Comparison of ENCODE assay signal across 9 mouse cellular contexts in the genomic region with DNA sequence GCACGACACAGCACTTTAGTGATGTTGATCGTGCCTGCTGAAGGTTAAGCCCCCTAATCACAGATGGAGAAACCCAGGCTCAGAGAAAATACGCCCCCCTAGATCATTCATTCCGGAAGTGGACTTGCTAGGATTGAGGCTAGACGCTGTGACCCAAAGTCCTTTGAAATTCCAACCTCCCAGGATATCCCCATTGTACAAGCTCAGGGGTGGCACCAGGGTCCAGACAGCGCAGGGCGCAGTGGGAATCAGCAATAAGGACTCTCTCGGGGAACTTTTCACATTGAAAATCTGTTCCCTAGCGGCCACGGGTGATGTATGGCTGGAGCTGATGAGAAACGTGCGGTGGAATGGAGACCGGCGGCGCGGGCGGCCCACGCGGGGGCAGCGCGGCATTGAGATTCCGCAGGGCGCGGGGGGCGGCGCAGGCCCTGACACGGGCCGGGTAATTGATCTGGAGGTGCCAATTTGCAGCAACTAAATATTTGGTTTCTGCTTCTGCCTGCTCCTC. TPM values are rescaled to one million over a fixed set of nuclear protein-coding genes. Genes with fewer than 3 reads are reported as not detected.
DNase-seq lines count a peak whose midpoint lies in the region; ATAC-seq and TF ChIP-seq lines count a peak whose summit lies in the region.
"Had no signal": no experiment of that assay in that cellular context is flagged by ENCODE, and none has a peak within 500 bp of the region (broad histone marks: within the 10 kb centered on the region; RNA-seq: fewer than 3 reads in every experiment).

No protein-coding gene starts in this region.

- TF ChIP-seq CTCF in cortical plate, adult 2 months (IDR thresholded peaks at IDR 0.05; ENCODE audit: extremely low read depth, insufficient read depth, low read length) = no peak

- H3K4me3 ChIP-seq in heart, embryonic 12.5 days = peak overlapping the region; percentile 44
- peak overlapping the region; percentile 10; the same call in 1 of the 2 replicates for H3K4me3 ChIP-seq in cortical plate, adult 2 months (ENCODE audit: insufficient read depth, low read length)
- H3K4me3 ChIP-seq in hindbrain, embryonic 14.5 days (replicated peaks; ENCODE audit: low read length) = peak overlapping the region; percentile 12
- peak overlapping the region; percentile 28 for H3K4me3 ChIP-seq in midbrain, embryonic 14.5 days (replicated peaks; ENCODE audit: low read depth, low read length)

- no peak for DNase-seq in heart, adult 18-20 months
- no peak for DNase-seq in hindbrain, embryonic 14.5 days (ENCODE audit: low spot score)
- peak; percentile 58 for DNase-seq in midbrain, embryonic 14.5 days
- no peak for DNase-seq in thymus, postnatal 0 days (ENCODE audit: low spot score)
- no peak for DNase-seq in urinary bladder, adult 18-20 months (ENCODE audit: low spot score in 2 of 2)
- DNase-seq in cerebellum, adult 9-11 months = no peak

- peak overlapping the region; percentile 61 for H3K9ac ChIP-seq in heart, embryonic 12.5 days
- peak overlapping the region; percentile 9 for H3K9ac ChIP-seq in hindbrain, embryonic 14.5 days
- H3K9ac ChIP-seq in midbrain, embryonic 14.5 days (replicated peaks; ENCODE audit: low read length) = no peak overlapping the region; the same call in 1 of the 2 replicates

- no peak for ATAC-seq in heart, embryonic 12.5 days (ENCODE audit: insufficient number of reproducible peaks, low FRiP score)
- ATAC-seq in hindbrain, embryonic 14.5 days (ENCODE audit: low FRiP score) = no peak
- ATAC-seq in midbrain, embryonic 14.5 days (ENCODE audit: low FRiP score, low TSS enrichment) = no peak

- no peak for TF ChIP-seq POLR2A in cortical plate, adult 2 months (IDR thresholded peaks at IDR 0.05; ENCODE audit: extremely low read depth, insufficient read depth, low read length)

- 9% methylated on average over 28 of the region's 28 CpGs for WGBS in heart, embryonic 12.5 days
- 4% methylated on average over 28 of the region's 28 CpGs for WGBS in hindbrain, embryonic 14.5 days
- WGBS in midbrain, embryonic 14.5 days = 2% methylated on average over 28 of the region's 28 CpGs

- peaks cover 10% of the 10 kb centered on the region for H3K36me3 ChIP-seq in heart, embryonic 12.5 days
- H3K36me3 ChIP-seq in hindbrain, embryonic 14.5 days (replicated peaks; ENCODE audit: control insufficient read depth, insufficient read depth) = peaks cover 7% of the 10 kb centered on the region
- peaks cover 8% of the 10 kb centered on the region for H3K36me3 ChIP-seq in midbrain, embryonic 14.5 days (ENCODE audit: control insufficient read depth, insufficient read depth, low read length)

- no peaks in the 10 kb centered on the region for H3K9me3 ChIP-seq in heart, embryonic 12.5 days (replicated peaks)
- no peaks in the 10 kb centered on the region for H3K9me3 ChIP-seq in hindbrain, embryonic 14.5 days (ENCODE audit: control insufficient read depth, low read length)
- H3K9me3 ChIP-seq in midbrain, embryonic 14.5 days (ENCODE audit: control insufficient read depth, low read length) = no peaks in the 10 kb centered on the region

- no peak overlapping the region for H3K27ac ChIP-seq in heart, embryonic 12.5 days (ENCODE audit: poor library complexity, severe bottlenecking)
- no peak overlapping the region for H3K27ac ChIP-seq in cortical plate, adult 2 months (ENCODE audit: insufficient read depth, low read length)
- no peak overlapping the region for H3K27ac ChIP-seq in hindbrain, embryonic 14.5 days
- no peak overlapping the region for H3K27ac ChIP-seq in midbrain, embryonic 14.5 days (replicated peaks; ENCODE audit: low read depth, low read length)

- H3K27me3 ChIP-seq in heart, embryonic 12.5 days (replicated peaks) = peaks cover 54% of the 10 kb centered on the region
- H3K27me3 ChIP-seq in hindbrain, embryonic 14.5 days (ENCODE audit: control insufficient read depth, insufficient read depth, low read length) = peaks cover 17% of the 10 kb centered on the region
- H3K27me3 ChIP-seq in midbrain, embryonic 14.5 days (ENCODE audit: control insufficient read depth, insufficient read depth, low read length) = peaks cover 12% of the 10 kb centered on the region

- peak overlapping the region; percentile 76 for H3K4me2 ChIP-seq in heart, embryonic 12.5 days
- peak overlapping the region; percentile 53 for H3K4me2 ChIP-seq in hindbrain, embryonic 14.5 days (replicated peaks)
- H3K4me2 ChIP-seq in midbrain, embryonic 14.5 days (ENCODE audit: low read length) = peak overlapping the region; percentile 63

- peaks cover 16% of the 10 kb centered on the region for H3K4me1 ChIP-seq in heart, embryonic 12.5 days (replicated peaks)
- no peaks in the 10 kb centered on the region for H3K4me1 ChIP-seq in cortical plate, adult 2 months (ENCODE audit: control insufficient read depth, insufficient read depth, low read length)
- peaks cover 16% of the 10 kb centered on the region for H3K4me1 ChIP-seq in hindbrain, embryonic 14.5 days (replicated peaks; ENCODE audit: control insufficient read depth, insufficient read depth, low read length)
- peaks cover 28% of the 10 kb centered on the region for H3K4me1 ChIP-seq in midbrain, embryonic 14.5 days (ENCODE audit: control insufficient read depth, insufficient read depth, low read length)

RNA-seq across cellular contexts. Expression of a gene that starts 38.3 kb away (rescaled TPM):
- 46.9 and 50.4 TPM in 2 replicates for polyA plus RNA-seq in heart, embryonic 12.5 days (2016; fragmentation: Nextera tagmentation; extraction: Ambion mirVana)
- total RNA-seq in heart, adult 18-20 months (2021) = 10 to 100 TPM; 67.5 to 74.8 TPM
- polyA plus RNA-seq in cortical plate, adult 2 months (2012; rRNA removed) = 74.3 and 77.1 TPM in 2 replicates
- 31.8 and 34.3 TPM in 2 replicates for polyA plus RNA-seq in hindbrain, embryonic 14.5 days (2014; fragmentation: Nextera tagmentation; extraction: Ambion mirVana)
- polyA plus RNA-seq in midbrain, embryonic 14.5 days (2014; fragmentation: Nextera tagmentation; extraction: Ambion mirVana) = 30.7 and 38.0 TPM in 2 replicates
- 81.6 and 85.6 TPM in 2 replicates for polyA plus RNA-seq in thymus, postnatal 0 days (2015; fragmentation: Nextera tagmentation; extraction: Ambion mirVana)

RNA-seq across cellular contexts. Expression of a gene that starts 38.4 kb away (rescaled TPM):
- 94.1 and 95.2 TPM in 2 replicates for polyA plus RNA-seq in heart, embryonic 12.5 days (2016; fragmentation: Nextera tagmentation; extraction: Ambion mirVana)
- total RNA-seq in heart, adult 18-20 months (2021) = 10 to 100 TPM; 60.9 to 72.9 TPM
- 57.4 and 59.6 TPM in 2 replicates for polyA plus RNA-seq in cortical plate, adult 2 months (2012; rRNA removed)
- 161 and 166 TPM in 2 replicates for polyA plus RNA-seq in hindbrain, embryonic 14.5 days (2014; fragmentation: Nextera tagmentation; extraction: Ambion mirVana)
- 183 and 209 TPM in 2 replicates for polyA plus RNA-seq in midbrain, embryonic 14.5 days (2014; fragmentation: Nextera tagmentation; extraction: Ambion mirVana)
- polyA plus RNA-seq in thymus, postnatal 0 days (2015; fragmentation: Nextera tagmentation; extraction: Ambion mirVana) = 31.3 and 39.8 TPM in 2 replicates

RNA-seq across cellular contexts. Expression of a gene that starts 43.2 kb away (rescaled TPM):
- 0.87 and 1.4 TPM in 2 replicates for polyA plus RNA-seq in heart, embryonic 12.5 days (2016; fragmentation: Nextera tagmentation; extraction: Ambion mirVana)
- total RNA-seq in heart, adult 18-20 months (2021) = not detected
- 15.3 and 15.8 TPM in 2 replicates for polyA plus RNA-seq in cortical plate, adult 2 months (2012; rRNA removed)
- 12.0 and 14.6 TPM in 2 replicates for polyA plus RNA-seq in hindbrain, embryonic 14.5 days (2014; fragmentation: Nextera tagmentation; extraction: Ambion mirVana)
- polyA plus RNA-seq in midbrain, embryonic 14.5 days (2014; fragmentation: Nextera tagmentation; extraction: Ambion mirVana) = 14.3 and 18.8 TPM in 2 replicates
- polyA plus RNA-seq in thymus, postnatal 0 days (2015; fragmentation: Nextera tagmentation; extraction: Ambion mirVana) = 0.12 TPM in 1 of 2 replicates, not detected in the other
- total RNA-seq: CH12.LX had no signal
